In the genomic region with DNA sequence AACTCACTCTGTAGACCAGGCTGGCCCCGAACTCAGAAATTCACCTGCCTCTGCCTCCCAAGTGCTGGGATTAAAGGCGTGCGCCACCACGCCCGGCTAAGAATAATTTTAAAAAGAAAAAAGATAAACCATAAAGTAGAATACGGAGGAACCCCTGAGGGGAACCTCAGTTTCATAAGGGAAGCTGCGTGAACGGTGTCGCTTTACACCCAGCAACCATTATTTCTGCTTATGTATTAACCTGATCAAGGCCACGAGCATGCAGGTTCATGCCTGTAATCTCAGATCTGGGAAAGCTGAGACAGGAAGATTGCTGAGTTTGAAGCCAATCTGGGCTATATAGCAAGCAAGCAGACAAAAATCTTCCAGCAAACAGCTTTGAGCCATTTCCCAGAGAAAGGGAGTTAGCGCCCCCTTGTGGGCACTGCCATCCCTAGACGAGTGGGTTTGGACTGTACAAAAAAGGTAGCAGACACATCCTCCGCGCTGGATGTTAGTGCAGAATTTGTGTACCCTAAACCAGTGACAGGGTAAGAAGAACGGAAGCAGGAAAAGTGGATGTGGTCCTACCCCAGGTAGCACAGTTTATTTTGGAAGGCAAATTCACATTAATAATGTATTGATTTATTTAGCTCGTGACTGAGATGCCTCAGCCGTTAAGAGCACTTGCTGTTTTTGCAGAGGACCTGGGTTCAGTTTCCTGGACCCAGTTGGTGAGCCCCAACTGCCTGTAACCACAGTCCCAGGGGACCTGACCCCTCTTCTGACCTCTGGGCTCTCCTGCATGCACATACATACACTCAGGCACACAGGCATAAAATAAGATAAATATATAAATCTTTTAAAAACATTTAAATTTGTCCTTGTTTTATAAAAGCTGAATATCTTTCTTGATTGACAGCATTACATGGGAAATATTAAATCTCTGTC, we compare ENCODE assay signal across 8 mouse cellular contexts. TPM values are rescaled to one million over a fixed set of nuclear protein-coding genes. Genes with fewer than 3 reads are reported as not detected.
A peak's percentile ranks its signal among the peaks of the same experiment; 100 is the strongest.
DNase-seq lines count a peak whose midpoint lies in the region; ATAC-seq lines count a peak whose summit lies in the region.

No protein-coding gene starts in this region.

- 54% methylated on average over 17 of the region's 17 CpGs for WGBS in kidney, embryonic 14.5 days

- H3K4me1 ChIP-seq in kidney, embryonic 14.5 days (ENCODE audit: control insufficient read depth, insufficient read depth, low read length): no peaks in the 10 kb centered on the region

- no peak overlapping the region for H3K9ac ChIP-seq in kidney, embryonic 14.5 days (ENCODE audit: low read depth, low read length)

- 0 out of 2 replicates have a peak, but pooled peaks have one; percentile 66 for ATAC-seq in kidney, embryonic 14.5 days (ENCODE audit: low FRiP score, low TSS enrichment)
- ATAC-seq in monocyte, adult 5-6 weeks (replicated peaks; ENCODE audit: insufficient number of reproducible peaks, low FRiP score, low TSS enrichment, poor library complexity, severe bottlenecking): peak; percentile 62; the same call in 1 of the 2 replicates

- H3K4me2 ChIP-seq in kidney, embryonic 14.5 days (replicated peaks; ENCODE audit: low read depth, low read length): no peak overlapping the region

- H3K27ac ChIP-seq in kidney, embryonic 14.5 days (ENCODE audit: low read depth, low read length): no peak overlapping the region

- intact Hi-C loops in heart, postnatal 25 days (cut with DNase I): loop anchor here (1.0 to 5.0 kb wide), 3 partner anchors 47 to 166 kb away; no protein-coding TSS in a partner anchor

- H3K4me3 ChIP-seq in kidney, embryonic 14.5 days (ENCODE audit: low read length): no peak overlapping the region

- no peaks in the 10 kb centered on the region for H3K36me3 ChIP-seq in kidney, embryonic 14.5 days (ENCODE audit: control insufficient read depth, insufficient read depth, low read length)

- H3K27me3 ChIP-seq in kidney, embryonic 14.5 days (ENCODE audit: control insufficient read depth, insufficient read depth, low read length): no peaks in the 10 kb centered on the region

- peak; percentile 74 for DNase-seq in heart, adult 8-10 months (ENCODE audit: low spot score)
- no peak for DNase-seq in heart, postnatal 25 days (ENCODE audit: low spot score)
- peak; percentile 87 for DNase-seq in embryo, embryonic 10 days (ENCODE audit: low spot score)
- peak; percentile 61 for DNase-seq in gastrocnemius, postnatal 25 days
- DNase-seq in liver: peak; percentile 90
- DNase-seq in spleen, postnatal 14 days (ENCODE audit: low spot score in 2 of 2): peak; percentile 84 to 91

- peaks cover 6% of the 10 kb centered on the region for H3K9me3 ChIP-seq in kidney, embryonic 14.5 days (ENCODE audit: control insufficient read depth, low read length)

RNA-seq across cellular contexts. Expression of a gene that starts 7.9 kb away (rescaled TPM):
- total RNA-seq in heart, adult 8-10 months (2022): 1 to 10 TPM in 3 of 4 experiments, under 1 TPM in 1; 0.98 to 1.6 (median 1.2) TPM
- total RNA-seq in heart, postnatal 25 days (2021): 1 to 10 TPM; 1.6 to 3.5 TPM
- 1 to 10 TPM in 1 of 2 experiments, under 1 TPM in 1; 0.77 to 8.8 TPM for total RNA-seq in gastrocnemius, postnatal 25 days (2021)
- polyA plus RNA-seq in kidney, embryonic 14.5 days (2014; fragmentation: Nextera tagmentation; extraction: Ambion mirVana): 3.3 TPM in 2 replicates
- 24.2 to 38.4 TPM (median 30.8 TPM) in 3 replicates for total RNA-seq in monocyte, adult 5-6 weeks (2017)

RNA-seq across cellular contexts. Expression of a gene that starts 13.3 kb away (rescaled TPM):
- total RNA-seq in heart, adult 8-10 months (2022): 10 to 100 TPM; 48.6 to 53.6 (median 50.1) TPM
- 10 to 100 TPM; 50.3 to 52.6 TPM for total RNA-seq in heart, postnatal 25 days (2021)
- 10 to 100 TPM; 30.9 to 31.9 TPM for total RNA-seq in gastrocnemius, postnatal 25 days (2021)
- polyA plus RNA-seq in kidney, embryonic 14.5 days (2014; fragmentation: Nextera tagmentation; extraction: Ambion mirVana): 68.6 and 82.9 TPM in 2 replicates
- 11.5 to 20.1 TPM (median 15.5 TPM) in 3 replicates for total RNA-seq in monocyte, adult 5-6 weeks (2017)

RNA-seq across cellular contexts. Expression of a gene that starts 26.4 kb away (rescaled TPM):
- total RNA-seq in heart, adult 8-10 months (2022): 10 to 100 TPM; 34.9 to 42.6 (median 39.3) TPM
- 10 to 100 TPM; 36.8 to 39.8 TPM for total RNA-seq in heart, postnatal 25 days (2021)
- 10 to 100 TPM; 36.5 to 38.9 TPM for total RNA-seq in gastrocnemius, postnatal 25 days (2021)
- 216 and 237 TPM in 2 replicates for polyA plus RNA-seq in kidney, embryonic 14.5 days (2014; fragmentation: Nextera tagmentation; extraction: Ambion mirVana)
- total RNA-seq in monocyte, adult 5-6 weeks (2017): 22.0 to 30.4 TPM (median 24.7 TPM) in 3 replicates

RNA-seq across cellular contexts. Expression of a gene that starts 44.4 kb away (rescaled TPM):
- total RNA-seq in heart, adult 8-10 months (2022): 1 to 10 TPM; 3.4 to 8.7 (median 6.1) TPM
- total RNA-seq in heart, postnatal 25 days (2021): 10 to 100 TPM in 1 of 2 experiments, 1 to 10 TPM in 1; 7.6 to 10.4 TPM
- 1 to 10 TPM; 4.2 to 8.1 TPM for total RNA-seq in gastrocnemius, postnatal 25 days (2021)
- polyA plus RNA-seq in kidney, embryonic 14.5 days (2014; fragmentation: Nextera tagmentation; extraction: Ambion mirVana): 4.7 and 5.1 TPM in 2 replicates
- total RNA-seq in monocyte, adult 5-6 weeks (2017): not detected in 3 replicates

RNA-seq across cellular contexts. Expression of a gene that starts 44.5 kb away (rescaled TPM):
- total RNA-seq in heart, adult 8-10 months (2022): under 1 TPM in 3 of 4 experiments, not detected in 1; 0.09 to 0.16 (median 0.16) TPM
- under 1 TPM; 0.16 to 0.31 TPM for total RNA-seq in heart, postnatal 25 days (2021)
- under 1 TPM in 1 of 2 experiments, not detected in 1; 0.11 TPM for total RNA-seq in gastrocnemius, postnatal 25 days (2021)
- polyA plus RNA-seq in kidney, embryonic 14.5 days (2014; fragmentation: Nextera tagmentation; extraction: Ambion mirVana): 0.13 and 0.32 TPM in 2 replicates
- total RNA-seq in monocyte, adult 5-6 weeks (2017): not detected in 3 replicates
